Mouse (Mus musculus) brain, adult 2 months (tissue): Measurements from ENCODE around the gene Ppid.

ENCODE experiments used
- DNase-seq: peaks from one replicate; pipeline ENCODE4 v3.0.0; 2011; ENCODE audit warnings: low read depth, low spot score

The Ppid gene

DNA sequence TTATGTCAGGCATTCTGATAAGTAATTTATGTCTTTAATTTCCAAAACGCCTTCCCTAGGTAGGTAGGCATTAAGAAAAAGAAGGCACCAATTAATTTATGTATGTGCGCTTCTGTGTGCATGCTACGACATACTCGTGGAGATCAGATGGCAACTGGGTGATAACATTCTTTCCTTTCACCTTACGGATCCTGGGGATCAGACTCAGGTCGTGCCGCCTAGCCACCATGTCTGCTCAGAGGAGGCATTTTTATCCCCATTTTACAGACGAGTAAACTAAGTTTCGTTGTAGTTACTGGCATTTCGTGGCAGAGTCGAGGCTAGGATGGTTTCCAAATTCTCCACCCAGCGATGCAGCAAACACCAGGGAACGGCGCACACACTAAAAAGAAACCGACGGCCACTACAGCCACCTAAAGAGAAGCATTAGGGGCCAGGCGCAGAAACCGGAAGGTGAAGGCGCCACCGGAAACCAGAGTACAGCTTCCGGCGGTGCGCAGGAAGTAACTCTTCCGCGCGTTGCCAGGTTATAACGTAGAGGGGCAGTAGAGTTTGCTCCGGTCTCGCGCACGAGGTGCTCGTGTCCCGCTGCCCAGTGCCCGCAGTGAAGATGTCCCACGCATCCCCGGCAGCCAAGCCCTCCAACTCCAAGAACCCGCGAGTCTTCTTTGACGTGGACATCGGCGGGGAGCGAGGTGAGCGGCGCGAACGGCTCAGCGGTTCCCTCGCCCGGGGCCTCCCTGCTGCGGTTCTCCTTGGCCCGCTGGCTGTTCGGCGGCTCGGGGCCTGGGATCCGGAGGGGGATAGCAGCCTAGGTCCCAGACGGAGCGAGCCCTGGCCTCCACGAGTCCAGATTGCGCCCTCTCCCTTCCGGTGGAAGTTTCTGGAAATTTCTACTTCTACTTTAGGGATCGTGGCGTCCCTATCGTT, at the start of gene Ppid:
Ppid (plus strand) TSS at position 480 of the 930 bp plus-strand sequence.
- peak; percentile 95 for DNase-seq

DNA sequence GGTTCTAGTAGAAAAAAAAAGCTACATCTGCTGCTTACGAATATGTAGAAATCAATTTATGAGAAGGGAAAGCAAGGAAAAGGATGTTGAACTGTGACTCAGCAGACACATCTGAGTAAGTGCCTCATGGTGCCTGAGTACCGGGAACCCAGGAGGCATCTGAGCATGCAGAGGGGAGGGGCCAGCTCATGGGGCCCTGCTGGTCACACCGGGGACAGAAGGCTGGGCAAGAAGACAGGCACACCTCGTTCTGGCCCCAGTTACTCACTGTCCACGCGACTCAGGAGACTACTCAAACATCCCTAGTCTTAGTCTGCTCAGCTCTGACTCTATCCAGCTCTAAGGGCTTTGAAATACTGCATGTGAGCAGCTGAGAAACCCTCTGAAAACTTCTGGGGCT, 48.6 kb upstream of the Ppid start:
- DNase-seq: peak; percentile 81

DNA sequence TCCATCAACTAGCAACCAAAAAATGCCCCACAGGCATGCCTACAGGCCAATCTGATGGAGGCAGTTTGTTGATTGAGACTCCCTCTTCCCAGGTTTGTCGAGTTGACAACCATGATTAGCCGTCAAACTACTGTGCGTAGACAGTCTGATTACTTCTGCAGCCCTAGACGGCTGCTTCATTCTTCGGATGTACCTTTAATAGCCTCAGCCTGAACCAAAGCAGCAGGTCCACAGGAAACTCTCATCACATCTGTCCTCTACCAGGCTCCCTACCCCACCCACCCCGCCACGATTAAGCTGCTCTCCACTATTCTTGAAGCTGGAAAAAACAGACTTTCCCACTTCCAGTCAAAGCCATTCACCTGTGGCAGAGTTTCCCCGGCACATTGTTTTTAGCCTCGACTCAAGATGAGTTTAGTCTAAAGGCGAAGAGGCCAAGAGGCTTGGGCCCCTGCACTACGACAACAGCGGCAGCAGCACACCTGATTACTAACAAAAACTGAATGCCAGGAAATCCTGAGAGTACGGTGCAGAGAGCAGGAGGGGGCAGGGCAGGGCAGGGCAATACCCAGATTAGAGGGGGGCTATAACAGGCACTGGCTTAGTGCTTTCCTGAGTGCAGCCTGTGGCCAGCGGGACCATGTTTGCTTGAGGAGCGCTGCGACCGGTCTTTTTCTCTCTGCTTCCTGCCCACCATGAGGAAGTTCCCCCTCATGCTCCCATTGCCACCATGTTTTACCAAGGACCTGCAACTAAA, 42.3 kb upstream of the Ppid start:
- no peak for DNase-seq

DNA sequence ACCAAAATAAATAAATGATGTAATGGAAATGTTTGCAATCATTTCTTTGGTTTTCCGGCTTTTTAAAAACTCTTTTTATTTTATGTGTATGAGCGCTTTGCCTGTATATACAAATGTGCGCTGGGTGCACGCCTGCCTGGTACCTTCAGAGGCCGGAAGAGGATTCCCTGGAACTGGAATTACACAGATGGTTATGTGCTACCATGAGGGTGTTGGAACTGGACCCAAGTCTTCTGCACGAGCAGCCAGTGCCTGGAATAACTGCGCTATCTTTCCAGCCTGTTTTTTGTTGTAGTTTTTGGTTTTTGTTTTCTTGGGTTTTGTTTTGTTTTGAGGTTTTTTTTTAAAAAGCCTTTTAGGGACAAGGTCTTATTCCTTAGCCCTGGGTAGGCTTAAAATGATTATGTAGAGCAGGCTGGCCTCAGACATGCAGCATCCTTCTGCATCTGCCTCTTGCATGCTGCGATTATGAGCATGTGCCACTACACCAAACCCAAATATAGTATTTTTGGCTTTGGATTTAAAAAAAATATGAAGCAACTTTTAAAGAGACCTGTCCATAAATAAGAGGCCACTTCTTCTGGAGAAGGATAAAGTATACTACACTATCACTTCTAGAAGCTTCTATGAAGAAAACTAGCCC, 41.3 kb upstream of the Ppid start:
- DNase-seq: peak; percentile 93

DNA sequence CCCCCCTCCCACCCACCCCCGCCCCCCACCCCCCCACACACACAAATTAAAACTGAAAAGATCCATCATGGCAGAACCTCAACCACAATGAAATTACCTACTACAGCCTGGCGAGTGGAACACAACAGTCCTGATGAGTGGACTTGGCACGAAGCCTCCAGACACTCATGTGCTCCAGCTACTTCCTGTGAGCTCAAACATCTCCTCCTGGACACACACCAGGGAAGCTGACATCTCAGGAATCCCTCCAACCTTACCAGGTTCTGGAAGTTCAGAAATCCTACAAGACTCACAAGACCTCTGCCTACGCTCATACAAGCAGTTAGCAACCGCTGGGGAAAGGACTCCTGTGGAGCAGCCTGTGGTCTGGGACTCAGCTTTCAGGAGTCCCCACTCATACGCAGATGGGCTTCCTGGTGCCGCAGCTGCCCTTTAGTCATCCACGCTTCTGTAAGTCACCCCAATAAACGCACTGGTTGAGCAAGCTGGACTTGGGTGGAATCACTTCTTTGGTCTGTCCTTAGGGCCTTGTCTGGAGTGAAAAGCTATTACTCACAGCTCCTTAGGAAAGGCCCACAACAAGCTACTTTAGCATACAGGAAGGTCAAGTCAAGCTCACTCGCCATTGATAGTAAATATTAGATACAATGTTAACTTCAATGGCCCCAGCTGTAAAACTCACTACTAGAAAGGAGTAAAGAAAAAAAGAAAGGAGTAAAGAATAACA, 39.2 kb upstream of the Ppid start:
- no peak for DNase-seq

DNA sequence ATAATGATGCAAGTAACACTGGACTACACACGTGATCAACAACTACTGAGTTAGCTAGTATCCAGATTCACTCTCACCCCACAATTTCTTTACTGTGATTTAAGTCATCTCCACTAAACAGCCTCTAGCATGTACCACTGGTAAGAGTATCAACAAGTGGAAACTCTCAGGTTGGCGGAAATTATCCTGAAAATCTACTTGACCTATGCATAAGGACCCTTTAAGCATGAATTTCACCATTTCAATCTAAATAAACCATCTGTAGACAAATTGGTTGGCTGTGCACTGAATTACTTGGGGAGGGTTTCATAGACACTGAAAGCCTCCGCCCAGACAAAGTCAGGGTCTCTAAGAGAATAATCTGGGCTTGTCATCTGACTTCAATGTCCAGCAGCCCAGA, 37.4 kb upstream of the Ppid start:
- no peak for DNase-seq

DNA sequence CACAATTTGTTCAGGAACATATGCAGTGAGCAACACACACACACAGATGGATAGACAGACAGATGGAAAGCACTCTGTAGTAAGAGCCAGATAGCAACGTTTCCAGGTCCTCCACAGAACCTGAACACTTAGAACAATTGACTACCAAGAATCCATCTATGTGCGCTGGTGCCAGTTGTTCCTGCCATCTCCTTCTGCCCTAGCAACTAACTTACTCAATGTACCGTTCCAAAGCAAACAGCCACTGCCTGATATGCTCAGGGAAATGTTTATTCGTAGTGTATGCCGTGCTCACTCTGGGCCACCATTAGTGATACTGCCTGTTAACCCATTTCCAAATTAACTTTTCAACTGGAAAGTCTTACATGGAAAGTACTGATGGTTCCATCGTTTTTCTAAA, 36.1 kb upstream of the Ppid start:
- no peak for DNase-seq

DNA sequence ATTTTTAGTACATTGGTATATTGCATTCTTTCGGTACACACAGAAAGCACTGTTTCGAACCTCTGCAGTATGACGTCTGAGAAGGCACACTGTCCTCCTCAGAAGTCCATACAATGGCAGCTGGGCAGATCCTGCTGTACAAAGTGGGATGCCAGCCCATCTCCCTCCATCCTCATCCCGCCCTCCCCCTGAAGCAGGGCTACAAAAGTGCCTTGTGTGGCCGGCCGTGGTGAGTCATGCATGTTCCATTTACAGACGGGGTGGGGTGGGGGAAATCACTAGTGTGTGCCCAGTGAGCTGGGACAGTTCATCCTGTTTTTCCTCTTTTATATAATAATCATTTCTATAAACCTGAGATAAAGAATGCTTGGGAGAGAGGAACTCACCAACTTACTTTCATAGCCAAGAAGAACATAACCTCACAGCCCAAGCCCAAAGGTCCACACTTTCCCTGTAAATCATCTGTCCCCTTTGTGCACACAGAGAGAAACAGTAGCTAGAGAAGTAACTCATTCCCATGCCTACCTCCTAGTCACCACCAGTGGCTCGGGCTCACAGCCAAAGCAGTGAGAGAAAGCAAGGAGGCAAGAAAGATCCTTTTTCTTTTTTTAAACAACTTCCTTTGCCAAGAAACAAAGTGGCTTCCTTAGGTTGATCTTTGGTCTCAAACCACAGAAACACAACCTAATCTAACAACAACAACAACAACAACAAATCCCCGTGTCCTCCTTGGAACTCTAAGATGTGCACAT, 31.9 kb upstream of the Ppid start:
- DNase-seq: peak; percentile 55

DNA sequence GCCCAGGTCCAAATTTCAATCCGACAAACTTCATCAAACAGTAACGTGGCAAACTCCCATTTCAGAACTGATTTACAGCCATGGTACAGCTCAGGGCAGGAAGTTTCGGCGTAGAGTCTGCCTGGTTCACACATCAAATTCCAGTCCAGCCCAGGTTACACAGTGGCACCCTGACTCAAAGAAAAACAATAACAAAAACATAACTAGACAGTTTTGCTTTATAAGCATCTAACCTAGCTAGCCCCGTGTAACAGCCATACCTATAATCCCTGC, 31.4 kb upstream of the Ppid start:
- DNase-seq: no peak

DNA sequence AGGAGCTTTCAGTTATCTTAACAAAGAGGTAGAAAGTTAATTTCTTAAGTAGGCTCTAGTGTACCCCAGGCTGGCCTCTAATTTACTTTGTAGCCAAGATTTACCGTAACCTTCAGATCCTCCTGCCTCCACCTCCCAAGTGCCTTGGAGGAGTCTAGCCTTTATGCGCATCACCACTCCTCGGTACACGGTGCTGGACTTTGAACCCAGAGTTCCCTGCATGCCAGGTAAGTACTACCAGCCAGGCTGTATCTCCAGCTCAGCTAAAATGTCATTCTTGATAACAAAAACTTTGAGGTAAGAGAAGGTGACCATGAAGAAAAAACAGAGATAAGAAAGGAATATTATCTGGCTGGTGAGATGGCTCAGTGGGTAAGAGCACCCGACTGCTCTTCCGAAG, 30.6 kb upstream of the Ppid start:
- DNase-seq: no peak

DNA sequence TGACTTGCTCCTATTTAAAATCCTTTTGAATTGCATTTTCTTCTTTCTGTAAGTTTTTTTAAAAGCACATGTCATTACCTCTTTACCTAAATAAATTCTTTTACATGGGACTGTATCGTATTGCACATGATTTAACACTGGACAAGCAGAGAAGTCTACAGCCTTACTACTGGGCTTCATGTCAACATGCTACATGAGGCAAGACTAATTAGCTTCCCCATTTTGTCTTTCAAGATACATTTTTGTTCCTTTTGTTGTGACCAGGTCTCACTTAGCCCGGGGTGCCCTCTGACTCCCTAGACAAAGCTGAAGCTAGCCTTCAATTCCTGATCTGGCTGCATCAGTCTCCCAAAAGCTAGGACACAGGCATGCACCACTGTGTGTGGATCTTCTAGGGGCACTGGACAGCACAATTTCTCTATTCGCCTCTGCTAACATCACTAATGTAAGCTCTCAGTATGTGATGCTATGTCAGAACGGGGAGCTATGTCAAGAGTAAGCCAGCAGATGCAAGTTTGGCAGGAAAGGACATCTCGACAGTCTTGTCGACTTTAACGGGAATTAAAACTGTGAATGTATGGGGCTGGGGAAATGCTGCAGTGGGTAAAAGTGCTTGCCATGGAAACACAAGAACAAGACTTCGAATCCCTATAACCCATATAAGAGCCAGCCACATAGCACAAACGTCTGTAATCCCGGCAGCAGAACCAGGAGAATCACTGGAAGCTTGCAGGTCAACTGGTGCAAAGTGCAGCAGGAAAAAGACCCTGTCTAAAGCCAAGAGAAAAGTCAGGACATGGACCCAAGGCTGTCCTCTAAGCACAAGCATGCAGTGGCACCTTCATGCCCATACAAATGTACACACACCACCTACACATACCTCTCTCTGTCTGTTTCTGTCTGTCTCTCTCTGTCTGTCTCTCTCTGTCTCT, 29.1 kb upstream of the Ppid start:
- DNase-seq: no peak

DNA sequence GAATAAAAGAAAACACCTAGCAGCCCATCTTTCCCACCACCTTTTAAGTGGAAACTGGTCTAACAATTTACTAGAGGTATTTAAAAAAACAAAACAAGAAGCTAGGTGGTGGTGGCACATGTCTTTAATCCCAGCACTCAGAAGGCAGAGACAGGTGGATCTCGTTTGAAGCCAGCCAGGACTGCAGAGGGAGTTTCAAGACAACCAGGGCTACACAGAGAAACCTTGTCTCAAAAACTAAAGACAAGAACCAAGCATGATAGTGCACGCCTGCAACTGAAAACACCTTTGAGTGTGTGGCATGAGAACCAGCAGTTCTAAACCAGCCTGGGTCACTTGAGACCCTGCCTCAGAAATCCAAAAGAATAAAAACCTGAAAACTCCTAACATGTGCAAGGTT, 27.6 kb upstream of the Ppid start:
- DNase-seq: no peak

DNA sequence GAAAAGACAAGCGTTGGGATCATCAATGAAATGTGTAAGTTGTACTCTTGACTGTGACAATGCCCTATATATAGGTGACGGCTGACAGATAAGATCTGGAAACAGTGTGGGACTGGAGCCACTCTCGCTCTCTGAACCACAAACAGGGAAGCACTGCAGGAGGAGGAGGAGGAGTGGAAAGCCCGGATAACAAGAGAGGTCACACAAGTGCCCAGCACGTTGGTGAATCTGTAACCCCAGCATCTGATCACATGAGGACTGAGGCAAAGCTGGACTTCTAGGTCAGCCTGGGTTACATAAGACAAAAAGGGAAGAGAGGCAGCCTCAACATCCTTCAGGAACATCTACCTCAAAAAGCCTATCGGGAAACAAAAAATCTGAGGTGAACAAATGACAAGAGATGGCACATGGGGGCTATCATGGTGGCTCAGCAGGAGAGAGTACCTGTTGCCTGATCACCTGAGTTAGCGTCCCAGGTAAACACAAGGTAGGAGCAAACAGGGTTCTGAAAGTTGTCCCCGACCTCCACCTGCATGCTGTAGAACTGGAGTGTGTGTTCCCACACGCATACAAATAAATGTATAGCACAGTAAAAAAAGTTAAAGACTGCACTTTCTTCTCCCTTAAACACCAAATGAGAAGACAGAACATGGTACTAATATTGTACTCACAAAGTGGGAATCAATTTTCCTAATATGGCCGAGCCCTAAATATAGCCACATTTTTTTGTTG, 26.1 kb upstream of the Ppid start:
- DNase-seq: no peak

DNA sequence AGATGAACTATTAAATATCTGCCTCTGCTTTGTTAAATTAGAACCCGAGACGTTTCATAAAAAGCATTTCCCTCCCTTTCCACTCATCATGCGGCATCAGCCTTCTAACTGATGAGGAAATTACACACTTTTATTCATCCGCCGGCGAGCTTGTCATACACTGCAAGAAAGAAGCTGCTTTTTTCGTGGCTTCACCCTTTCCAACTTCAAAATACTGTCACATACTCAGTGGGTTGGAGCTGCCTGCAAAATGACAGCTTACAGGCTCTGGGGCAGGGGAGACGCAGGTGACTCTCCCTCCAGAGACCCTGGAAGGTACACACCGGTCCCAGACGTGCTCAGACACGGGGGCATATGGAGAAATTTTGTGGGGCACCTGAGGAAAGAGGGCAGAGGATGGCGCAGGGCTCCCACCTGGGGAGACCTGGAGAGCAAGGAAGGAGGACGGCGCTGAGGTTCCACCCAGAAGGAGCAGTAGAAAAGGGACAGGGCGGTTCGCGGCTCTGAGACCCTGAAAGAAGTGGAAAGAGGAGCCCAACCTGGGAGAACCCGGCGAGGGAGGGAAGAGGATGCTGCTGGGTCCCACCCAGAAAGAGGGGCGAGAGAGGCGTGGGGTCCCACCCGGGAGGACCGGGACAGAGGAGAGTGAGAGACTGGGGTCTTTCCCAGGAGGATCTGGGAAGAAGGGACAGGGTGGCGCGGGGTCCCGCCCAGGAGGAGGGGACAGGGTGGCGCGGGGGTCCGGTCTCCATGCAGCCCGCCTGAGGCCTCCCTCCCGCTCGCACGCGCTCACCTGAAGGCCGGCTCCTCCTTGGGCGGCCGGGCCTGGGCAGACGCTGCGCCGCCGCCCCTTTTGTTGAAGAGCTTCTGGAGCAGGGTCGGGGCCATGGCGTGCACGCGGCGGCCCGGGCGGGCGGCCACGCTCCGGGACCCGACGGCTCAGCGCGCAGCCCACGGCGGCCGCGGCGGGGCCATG, 24.1 kb upstream of the Ppid start:
- DNase-seq: peak; percentile 69

DNA sequence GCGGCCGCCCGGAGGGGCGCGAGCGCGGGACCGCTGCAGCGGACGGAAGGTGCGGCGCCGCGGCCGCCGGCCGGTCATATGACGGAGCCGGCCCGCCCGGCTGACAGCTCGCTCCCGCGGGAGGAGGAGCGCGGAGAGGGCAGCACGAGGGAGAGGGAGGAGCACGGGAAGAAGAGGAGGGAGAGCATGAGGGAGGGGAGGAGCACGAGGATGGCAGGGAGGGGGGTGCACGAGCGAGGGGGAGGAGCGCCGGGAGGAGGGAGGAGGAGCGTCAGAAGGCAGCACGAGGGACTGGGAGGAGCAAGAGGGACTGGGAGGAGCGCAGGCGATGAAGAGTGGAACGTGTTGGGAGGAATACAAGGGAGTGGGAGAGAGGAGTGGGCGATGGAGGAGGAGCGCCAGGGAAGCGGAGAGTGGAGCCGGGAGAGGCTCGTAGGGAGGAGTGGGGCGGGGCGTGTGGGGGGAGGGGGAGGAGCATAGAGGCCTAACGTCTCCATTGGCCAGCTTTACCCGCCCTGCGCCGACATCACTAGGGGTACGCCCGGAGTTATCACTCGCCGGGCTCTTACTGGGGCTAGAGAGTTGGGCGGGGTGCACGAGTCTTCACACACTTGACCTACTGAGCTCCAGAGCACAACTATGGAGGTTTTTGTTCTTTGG, 23.3 kb upstream of the Ppid start, which contains the start of gene Fnip2:
Fnip2 (minus strand) TSS at position 94 of the 660 bp plus-strand sequence.
- peak; percentile 99 for DNase-seq

DNA sequence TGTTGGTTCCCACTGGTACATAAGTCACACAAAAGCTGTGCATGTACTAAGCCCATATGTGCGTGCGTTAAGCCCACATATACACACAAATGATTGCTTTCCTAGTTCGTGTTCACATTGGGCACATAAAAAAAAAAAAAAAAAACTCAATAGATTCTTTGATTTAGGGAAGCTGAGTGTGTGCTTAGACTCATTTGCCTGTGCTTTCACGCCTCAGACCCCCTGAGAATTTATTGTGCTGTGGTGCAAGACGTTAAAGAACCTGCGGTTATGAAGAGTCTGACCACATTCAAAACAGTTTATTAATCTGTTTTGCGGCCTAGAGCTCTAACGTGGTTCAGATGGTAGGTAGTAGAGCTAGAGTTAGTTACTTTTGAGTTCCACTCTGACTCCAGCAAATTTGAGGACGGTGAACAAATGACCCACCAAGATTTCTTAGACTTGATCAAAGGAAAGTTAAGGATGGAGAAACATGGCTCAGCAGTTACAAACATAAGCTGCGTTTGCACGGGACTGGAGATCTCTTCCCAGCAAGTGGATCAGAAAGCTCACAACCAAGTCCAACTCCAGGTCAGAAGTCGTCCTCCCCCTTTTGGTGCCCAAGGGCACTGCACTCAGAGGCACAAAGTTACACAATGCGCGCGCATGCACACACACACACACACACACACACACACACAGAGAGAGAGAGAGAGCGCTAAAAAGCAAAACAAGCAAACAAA, 22.4 kb upstream of the Ppid start:
- no peak for DNase-seq

DNA sequence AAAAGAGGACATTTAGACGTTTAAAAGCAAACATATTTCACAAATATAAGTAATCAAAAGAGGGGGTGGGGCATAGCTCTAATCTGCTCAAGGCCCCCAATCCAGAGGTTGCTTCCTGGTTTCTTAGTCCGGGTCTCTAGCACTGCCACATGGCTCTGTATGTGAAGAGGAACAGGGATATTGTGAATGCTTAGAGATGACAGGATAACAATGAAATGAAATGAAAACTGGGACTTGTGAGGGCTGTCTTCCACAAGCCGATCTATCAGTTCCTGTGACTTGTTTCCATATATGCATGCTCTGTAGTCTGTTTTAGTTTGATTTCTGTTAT, 21.8 kb upstream of the Ppid start:
- no peak for DNase-seq
